Mouse (Mus musculus) left cerebral cortex, adult 18-20 months (tissue): ENCODE results near the gene Dsn1. TPM values are rescaled to one million over a fixed set of nuclear protein-coding genes. Genes with fewer than 3 reads are reported as not detected.
A peak's percentile ranks its signal among the peaks of the same experiment; 100 is the strongest.

Experiments
- DNase-seq, 2 experiments: peaks; one replicate each; pipeline ENCODE4 v3.0.0; 2021 to 2022; ENCODE audit warnings: low spot score in 2 of 2, mixed read lengths in 1 of 2
- long read RNA-seq, 2 experiments: library from polyadenylated mRNA; stranded (forward); transcript quantifications; one replicate each; pipeline ENCODE4 v2.0.0; 2021
- total RNA-seq, 2 experiments: library from RNA; stranded (reverse); gene quantifications; 2 replicates each; pipeline ENCODE4 v1.2.3; 2021

The Dsn1 gene
- 1 to 10 TPM; 4.8 to 5.6 TPM for total RNA-seq
- long read RNA-seq, experiment 1, partial matches to known transcripts: 1 of 7 reads
- long read RNA-seq, experiment 1, other reads (novel, unspliced or antisense): 3 of 7 reads
- long read RNA-seq, experiment 2, partial matches to known transcripts: 1 of 3 reads
- long read RNA-seq, experiment 2, other reads (novel, unspliced or antisense): 2 of 3 reads

- DNase-seq: peak; percentile 90 to 93
These were observed at the start of gene Dsn1 for GRCm38 (mm10) chr2:157006511-157007233. Gene Dsn1, minus strand, starts transcription at chr2:157007154.

- no peak for DNase-seq
These were observed 48.8 kb upstream of the Dsn1 start for GRCm38 (mm10) chr2:157055721-157056120.

GRCm38 (mm10) chr2:157054816-157055215 lies 47.9 kb upstream of the Dsn1 start:
- no peak for DNase-seq

GRCm38 (mm10) chr2:157054297-157054696 lies 47.3 kb upstream of the Dsn1 start:
- DNase-seq: no peak

- no peak for DNase-seq
These were observed 46.8 kb upstream of the Dsn1 start for GRCm38 (mm10) chr2:157053787-157054186.

- DNase-seq: no peak
These were observed 46.2 kb upstream of the Dsn1 start for GRCm38 (mm10) chr2:157053124-157053523.

GRCm38 (mm10) chr2:157052448-157052847 lies 45.5 kb upstream of the Dsn1 start:
- no peak for DNase-seq

GRCm38 (mm10) chr2:157049831-157050243 lies 42.9 kb upstream of the Dsn1 start:
- peak in 1 of 2 experiments; percentile 51 for DNase-seq

- DNase-seq: peak; percentile 64 to 85
These were observed 41.6 kb upstream of the Dsn1 start for GRCm38 (mm10) chr2:157048395-157049181.

- no peak for DNase-seq
These were observed 40.0 kb upstream of the Dsn1 start for GRCm38 (mm10) chr2:157046956-157047355.

- no peak for DNase-seq
These were observed 39.0 kb upstream of the Dsn1 start for GRCm38 (mm10) chr2:157045932-157046331.

GRCm38 (mm10) chr2:157043987-157044386 lies 37.0 kb upstream of the Dsn1 start:
- DNase-seq: no peak

- no peak for DNase-seq
These were observed 36.6 kb upstream of the Dsn1 start for GRCm38 (mm10) chr2:157043556-157043955.

- no peak for DNase-seq
These were observed 34.5 kb upstream of the Dsn1 start for GRCm38 (mm10) chr2:157041421-157041820.

- DNase-seq: no peak
These were observed 33.7 kb upstream of the Dsn1 start for GRCm38 (mm10) chr2:157040649-157041046.

GRCm38 (mm10) chr2:157039900-157040648 lies 33.1 kb upstream of the Dsn1 start:
- DNase-seq: no peak

GRCm38 (mm10) chr2:157037303-157037702 lies 30.3 kb upstream of the Dsn1 start:
- no peak for DNase-seq

- DNase-seq: no peak
These were observed 29.4 kb upstream of the Dsn1 start for GRCm38 (mm10) chr2:157036400-157036799.

GRCm38 (mm10) chr2:157035371-157035770 lies 28.4 kb upstream of the Dsn1 start:
- DNase-seq: no peak

- DNase-seq: peak; percentile 85 to 95
These were observed 23.9 kb upstream of the Dsn1 start for GRCm38 (mm10) chr2:157030804-157031203.

GRCm38 (mm10) chr2:157028261-157028660 lies 21.3 kb upstream of the Dsn1 start:
- DNase-seq: no peak
